Mouse (Mus musculus) neural tube, embryonic 11.5 days (tissue): ENCODE results near the gene Trim72. TPM values are rescaled to one million over a fixed set of nuclear protein-coding genes. Genes with fewer than 3 reads are reported as not detected.

Source experiments
- ATAC-seq: fragments of 200-750 bp; cut with Nextera tagmentation; 2 replicates; pipeline ENCODE4 v1.8.0; 2017; ENCODE audit warnings: moderate number of reproducible peaks, mild to moderate bottlenecking, moderate TSS enrichment, moderate library complexity; ENCODE audit not compliant: insufficient read depth, low FRiP score, low TSS enrichment
- DNase-seq: peaks from one replicate; pipeline ENCODE4 v3.0.0-alpha.2; 2015; ENCODE audit warnings: low spot score
- H3K27ac ChIP-seq: fragments of 300-500 bp; sonication (generic); 2 replicates; pipeline ENCODE4 v1.5.1; 2014; ENCODE audit warnings: low read depth, mild to moderate bottlenecking, low read length
- H3K27me3 ChIP-seq: fragments of 300-500 bp; sonication (generic); 2 replicates; pipeline ENCODE4 v1.6.1; 2014; ENCODE audit warnings: mild to moderate bottlenecking, low read length, mixed read lengths; ENCODE audit not compliant: control insufficient read depth, insufficient read depth
- H3K36me3 ChIP-seq: fragments of 300-500 bp; sonication (generic); 2 replicates; pipeline ENCODE4 v1.6.1; 2014; ENCODE audit warnings: mild to moderate bottlenecking, low read length, moderate library complexity, mixed read lengths; ENCODE audit not compliant: control insufficient read depth, insufficient read depth
- H3K4me1 ChIP-seq: fragments of 300-500 bp; sonication (generic); 2 replicates; pipeline ENCODE4 v1.6.1; 2014; ENCODE audit warnings: low read length, mixed read lengths; ENCODE audit not compliant: control insufficient read depth, insufficient read depth
- H3K4me2 ChIP-seq: fragments of 300-500 bp; sonication (generic); 2 replicates; pipeline ENCODE4 v1.6.1; 2014; ENCODE audit warnings: low read depth, mild to moderate bottlenecking, moderate library complexity
- H3K4me3 ChIP-seq: fragments of 300-500 bp; sonication (generic); 2 replicates; pipeline ENCODE4 v1.5.1; 2014; ENCODE audit warnings: low read depth, low read length
- H3K9ac ChIP-seq: fragments of 300-500 bp; sonication (generic); 2 replicates; pipeline ENCODE4 v1.6.1; 2014; ENCODE audit warnings: mild to moderate bottlenecking, low read length
- H3K9me3 ChIP-seq: fragments of 300-500 bp; sonication (generic); 2 replicates; pipeline ENCODE4 v1.6.1; 2016; ENCODE audit warnings: low read length; ENCODE audit not compliant: control insufficient read depth
- WGBS: fragments of 180-500 bp; shearing (Covaris S2); extraction: QIAGEN DNeasy Blood & Tissue Kit; methylation state at CpG from one replicate; pipeline ENCODE4 v1.1.7; 2014; 5-methylcytosine and 5-hydroxymethylcytosine counted together
- polyA plus RNA-seq: library from polyadenylated mRNA; unstranded; fragments of >200 nt; fragmentation: Nextera tagmentation; extraction: Ambion mirVana; gene quantifications from 2 replicates; pipeline ENCODE4 v1.2.1, GENCODE M21; 2014

Gene Trim72
- polyA plus RNA-seq: not detected in 2 replicates

DNA sequence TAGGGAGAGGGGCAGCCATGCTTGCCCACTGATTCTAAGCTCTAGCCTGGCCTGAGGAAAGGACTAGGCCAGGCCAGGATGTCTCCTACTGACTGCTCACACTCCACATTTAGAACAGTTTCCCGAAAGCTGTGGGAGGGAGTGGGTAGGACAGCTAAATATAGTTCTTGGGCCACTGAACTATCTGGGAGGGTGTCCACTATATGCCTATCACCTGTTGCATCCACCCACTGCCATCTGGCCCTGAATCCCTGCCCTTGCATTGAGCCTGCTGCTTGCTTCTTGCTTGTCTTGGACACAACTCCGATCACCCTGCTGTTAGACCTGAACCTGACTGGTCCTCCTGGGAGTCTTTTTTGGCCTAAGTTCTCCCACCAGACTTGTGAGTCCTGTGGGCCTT is at the start of gene Trim72:
TSS of gene Trim72 (plus strand) at position 262 of the 400 bp plus-strand sequence.
- no peak for DNase-seq
- Histone ChIP-seq H3K4me2 (peak within 1 kb of the TSS; percentile 17; the same call in 1 of the 2 replicates), H3K27ac (no peak within 1 kb of the TSS), H3K9ac (no peak within 1 kb of the TSS), H3K4me1 (no peaks in the 10 kb centered on the region), H3K4me3 (no peak within 1 kb of the TSS), H3K36me3 (no peaks in the 10 kb centered on the region), H3K9me3 (no peaks in the 10 kb centered on the region), H3K27me3 (no peaks in the 10 kb centered on the region)
- ATAC-seq: no peak
- WGBS: 86% methylated on average over 2 of the region's 2 CpGs

DNA sequence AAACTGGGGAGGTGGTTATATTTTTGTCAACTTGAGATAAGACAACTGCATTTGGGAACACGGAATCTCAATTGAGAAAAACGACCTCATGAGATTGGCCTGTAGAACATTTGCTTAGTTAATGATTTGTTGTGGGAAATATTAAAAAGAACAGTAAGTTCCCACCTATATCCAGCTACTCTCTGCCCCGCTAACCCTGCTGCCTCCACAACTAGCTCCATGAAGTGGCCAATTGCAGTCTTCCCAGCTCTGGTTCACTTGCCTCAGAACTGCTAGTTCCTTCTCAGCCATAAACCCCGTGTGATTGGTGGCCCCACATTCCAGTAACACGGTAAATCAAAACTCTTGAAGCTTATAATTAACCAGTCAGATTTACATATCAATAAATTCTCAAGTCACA is 44.4 kb upstream of the Trim72 start:
- ATAC-seq: no peak
- Histone ChIP-seq H3K4me3 (no peak overlapping the region), H3K36me3 (no peaks in the 10 kb centered on the region), H3K27ac (no peak overlapping the region), H3K27me3 (no peaks in the 10 kb centered on the region), H3K4me1 (no peaks in the 10 kb centered on the region), H3K4me2 (no peak overlapping the region), H3K9ac (no peak overlapping the region), H3K9me3 (no peaks in the 10 kb centered on the region)
- no peak for DNase-seq
- WGBS: 73% methylated on average over 5 of the region's 5 CpGs

DNA sequence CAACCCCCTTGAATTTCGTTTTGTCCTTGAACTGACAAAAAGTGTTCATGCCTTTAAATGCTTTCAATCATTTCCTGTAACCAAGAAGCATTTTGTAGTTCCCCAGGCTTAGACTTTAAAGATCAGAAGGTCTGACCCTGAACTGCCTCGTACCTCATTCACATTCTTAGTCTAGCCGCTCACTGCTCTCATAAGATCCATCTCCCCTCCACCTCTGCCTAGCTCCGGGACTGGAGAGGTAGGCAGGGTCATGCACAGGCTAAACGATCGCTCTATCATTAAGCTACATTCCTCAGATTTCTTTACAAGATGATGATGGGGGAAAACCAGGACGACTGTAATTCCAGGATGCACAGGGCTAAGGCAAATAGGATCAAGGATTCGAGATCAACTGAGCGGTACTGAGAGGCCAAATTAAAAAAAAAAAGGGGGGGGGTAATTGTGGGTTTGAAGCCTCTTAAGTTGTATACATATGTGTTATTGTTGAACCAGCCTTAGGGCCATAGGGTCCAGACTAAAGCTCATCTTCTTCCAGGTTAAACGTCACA is 37.3 kb upstream of the Trim72 start:
- Histone ChIP-seq H3K9me3 (no peaks in the 10 kb centered on the region), H3K4me2 (peak overlapping the region; percentile 74), H3K27ac (peak overlapping the region; percentile 89), H3K4me3 (peak overlapping the region; percentile 88), H3K9ac (peak overlapping the region; percentile 100), H3K36me3 (peaks cover 4% of the 10 kb centered on the region), H3K4me1 (peaks cover 9% of the 10 kb centered on the region; the same call in 1 of the 2 replicates), H3K27me3 (no peaks in the 10 kb centered on the region)
- ATAC-seq: no peak; the same call in none of the 2 replicates
- 13% methylated on average over 10 of the region's 10 CpGs for WGBS
- DNase-seq: peak; percentile 13

DNA sequence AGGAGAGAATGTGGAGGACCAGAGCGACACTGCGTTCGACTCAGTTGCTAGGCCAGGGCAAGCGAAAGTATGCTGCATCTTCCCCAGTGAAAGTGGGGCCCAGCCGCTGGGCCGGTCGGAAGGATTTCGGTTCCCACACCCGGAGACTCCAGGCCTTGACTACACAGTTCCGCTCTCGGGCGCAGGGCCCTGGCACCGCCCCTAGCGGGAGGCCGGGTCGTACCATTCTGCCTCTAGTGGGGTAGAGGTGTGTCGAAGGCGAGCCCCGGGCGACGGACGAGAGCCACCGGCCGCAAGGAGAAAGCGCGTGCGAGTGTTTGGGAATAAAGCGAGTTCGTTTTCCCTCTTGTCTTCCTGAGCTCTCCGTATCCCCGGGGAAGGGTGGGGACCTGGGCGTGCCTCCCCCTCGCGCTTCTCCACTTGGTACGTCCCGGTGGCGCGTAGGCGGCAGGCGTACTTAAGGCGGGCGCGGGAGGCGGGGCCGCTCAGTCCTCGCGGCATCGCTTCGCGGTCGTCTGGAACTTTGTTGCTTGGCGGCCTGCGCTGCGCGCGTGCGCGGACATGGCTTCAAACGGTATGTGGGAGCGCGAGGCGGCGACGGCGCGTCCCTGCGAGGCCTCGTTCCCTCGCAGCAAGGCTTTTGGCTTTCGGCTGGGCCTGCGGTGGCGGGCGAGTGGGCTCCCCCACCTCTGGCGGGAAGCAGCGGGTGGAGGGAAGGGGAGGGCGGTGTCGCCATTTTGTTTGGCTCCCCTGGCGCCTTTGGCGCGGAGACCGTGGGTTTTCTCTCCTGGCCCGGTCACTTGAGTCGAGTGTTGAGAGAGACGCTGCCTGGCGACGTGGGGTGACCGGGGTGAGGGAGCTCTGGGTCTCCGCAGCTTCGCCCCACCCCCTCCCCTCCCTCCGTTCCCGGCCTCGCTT is 36.5 kb upstream of the Trim72 start, which contains the start of gene Fus:
TSS of gene Fus (plus strand) at position 454 of the 918 bp plus-strand sequence.
- Histone ChIP-seq H3K27ac (peak within 1 kb of the TSS; percentile 89), H3K9me3 (no peaks in the 10 kb centered on the region), H3K4me3 (peak within 1 kb of the TSS; percentile 88), H3K4me2 (peak within 1 kb of the TSS; percentile 95), H3K4me1 (peaks cover 9% of the 10 kb centered on the region; the same call in 1 of the 2 replicates), H3K27me3 (no peaks in the 10 kb centered on the region), H3K36me3 (peaks cover 12% of the 10 kb centered on the region), H3K9ac (peak within 1 kb of the TSS; percentile 100)
- WGBS: under 1% methylated on average over 81 of the region's 92 CpGs
- DNase-seq (peak; percentile 95), ATAC-seq (peak; percentile 95)

DNA sequence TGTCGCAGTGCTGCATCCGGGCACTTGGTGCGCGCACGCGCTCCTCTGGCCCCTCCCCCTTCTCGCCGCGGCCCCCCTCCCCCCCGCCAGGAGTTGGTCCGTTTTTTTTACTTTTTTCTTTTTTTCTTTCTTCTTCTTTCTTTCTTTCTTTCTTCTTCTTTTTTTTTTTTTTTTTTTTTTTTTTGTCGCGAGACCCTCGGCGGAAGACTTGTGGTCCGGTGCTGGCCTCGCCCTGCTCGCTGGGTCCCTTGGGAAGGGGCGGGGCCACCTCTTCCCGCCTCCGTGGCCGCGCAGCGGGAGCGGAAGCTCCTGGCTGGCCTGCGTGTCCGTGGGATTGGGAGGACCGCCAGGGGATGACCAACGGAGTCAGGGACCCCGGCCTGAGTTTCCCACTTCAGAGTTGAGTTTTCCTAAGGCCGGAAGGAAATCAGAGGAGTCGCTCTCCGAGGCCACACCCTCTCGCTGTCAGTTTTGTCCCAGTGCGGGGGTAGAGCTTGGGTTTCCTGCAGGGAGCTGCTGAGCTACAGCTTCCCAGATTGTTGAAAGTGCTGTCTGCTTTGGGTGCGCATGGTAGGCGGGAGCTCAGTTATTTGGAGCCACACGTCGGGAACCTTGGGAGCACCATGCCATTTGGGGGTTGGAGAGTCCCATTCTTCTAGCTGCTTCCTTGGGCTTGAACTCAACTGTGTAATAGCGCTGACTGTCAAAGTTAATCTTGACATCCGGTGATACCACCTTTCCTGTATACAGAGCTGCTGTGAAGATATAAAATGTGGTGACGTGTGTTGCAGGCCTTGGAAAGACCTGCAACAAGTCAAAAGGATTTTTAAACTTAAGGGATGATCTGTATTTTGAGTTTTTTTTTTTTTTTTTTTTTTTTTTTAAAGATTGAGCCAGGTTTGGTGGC is 35.6 kb upstream of the Trim72 start:
- H3K27me3 ChIP-seq: no peaks in the 10 kb centered on the region
- no peaks in the 10 kb centered on the region for H3K9me3 ChIP-seq
- H3K9ac ChIP-seq: peak overlapping the region; percentile 100
- DNase-seq (peak; percentile 86), ATAC-seq (peak; percentile 49)
- WGBS: under 1% methylated on average over 41 of the region's 42 CpGs
- peak overlapping the region; percentile 89 for H3K27ac ChIP-seq
- peak overlapping the region; percentile 88 for H3K4me3 ChIP-seq
- peaks cover 20% of the 10 kb centered on the region for H3K36me3 ChIP-seq
- peak overlapping the region; percentile 95 for H3K4me2 ChIP-seq
- H3K4me1 ChIP-seq: peaks cover 9% of the 10 kb centered on the region; the same call in 1 of the 2 replicates

DNA sequence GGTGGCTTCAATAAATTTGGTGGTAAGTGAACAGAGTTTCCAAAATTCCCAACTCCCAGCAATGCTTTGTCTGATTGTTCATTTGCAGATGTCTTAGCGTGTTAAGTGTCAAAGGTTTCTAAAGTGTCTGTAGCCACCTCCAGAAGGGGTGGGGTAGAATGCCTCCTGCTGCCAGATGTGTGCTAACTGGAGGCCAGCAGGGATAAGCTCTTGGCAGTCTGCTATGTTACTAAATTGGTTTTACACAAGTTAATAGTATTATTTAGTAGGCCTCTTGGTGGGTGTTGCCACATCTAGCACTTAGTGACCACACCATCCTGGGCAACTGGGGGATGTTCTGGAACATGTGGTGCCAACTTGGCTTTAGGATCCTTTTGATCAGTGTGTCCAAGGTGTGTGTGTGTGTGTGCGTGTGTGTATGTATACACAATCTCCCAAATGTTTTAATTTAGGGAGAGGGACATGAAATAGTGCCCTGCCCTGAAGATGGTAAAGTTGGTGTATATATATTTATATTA is 29.3 kb upstream of the Trim72 start:
- ATAC-seq (no peak), DNase-seq (no peak)
- H3K27ac ChIP-seq: no peak overlapping the region
- WGBS: 93% methylated on average over 2 of the region's 2 CpGs
- no peak overlapping the region for H3K9ac ChIP-seq
- H3K4me1 ChIP-seq: no peaks in the 10 kb centered on the region
- H3K36me3 ChIP-seq: peaks cover 43% of the 10 kb centered on the region
- H3K9me3 ChIP-seq: no peaks in the 10 kb centered on the region
- no peaks in the 10 kb centered on the region for H3K27me3 ChIP-seq
- no peak overlapping the region for H3K4me2 ChIP-seq
- H3K4me3 ChIP-seq: no peak overlapping the region

DNA sequence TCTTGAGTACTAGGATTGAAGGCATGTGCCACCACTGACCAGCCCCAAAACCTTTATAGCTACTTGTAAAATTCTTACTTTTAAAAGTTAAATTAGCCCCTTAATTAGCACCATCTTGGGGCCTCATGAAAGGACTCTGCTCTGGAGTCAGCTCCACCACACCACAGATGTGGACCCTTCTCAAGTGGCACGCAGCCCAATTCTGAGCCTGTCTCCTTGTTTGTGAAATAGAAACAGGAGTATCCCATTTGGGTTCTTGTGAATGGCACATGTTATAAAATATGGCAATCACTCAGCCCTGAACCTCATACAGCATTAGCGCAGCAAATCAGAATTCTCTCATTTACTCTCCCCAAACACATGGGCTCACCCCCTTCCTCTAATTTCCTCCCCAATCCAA is 24.9 kb upstream of the Trim72 start:
- H3K36me3 ChIP-seq: peaks cover 42% of the 10 kb centered on the region
- no peak for ATAC-seq
- no peak for DNase-seq
- no peaks in the 10 kb centered on the region for H3K4me1 ChIP-seq
- H3K27me3 ChIP-seq: no peaks in the 10 kb centered on the region
- H3K9ac ChIP-seq: no peak overlapping the region
- no peak overlapping the region for H3K27ac ChIP-seq
- no peak overlapping the region for H3K4me2 ChIP-seq
- no peaks in the 10 kb centered on the region for H3K9me3 ChIP-seq
- WGBS: 93% methylated on average over 2 of the region's 2 CpGs
- H3K4me3 ChIP-seq: no peak overlapping the region

DNA sequence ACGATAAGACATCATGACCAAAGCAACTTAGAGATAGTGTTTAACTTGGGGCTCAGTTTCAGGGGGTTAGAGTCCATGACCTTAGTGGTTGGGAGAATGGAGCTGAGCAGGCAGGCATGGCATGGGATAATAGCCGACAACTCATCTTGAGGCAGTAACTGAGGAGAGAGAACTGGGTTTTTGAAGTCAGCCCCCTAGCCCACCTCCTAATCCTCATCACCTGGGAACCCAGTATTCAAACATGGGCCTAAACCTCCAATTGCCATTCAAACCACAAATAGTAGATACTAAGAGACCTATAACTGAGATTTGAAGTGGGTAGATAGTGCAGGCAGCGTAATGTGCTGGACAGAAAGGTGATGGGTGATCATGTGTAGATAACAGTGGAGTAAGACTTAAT is 23.1 kb upstream of the Trim72 start:
- H3K4me2 ChIP-seq: no peak overlapping the region
- no peaks in the 10 kb centered on the region for H3K9me3 ChIP-seq
- WGBS: 90% methylated on average over 3 of the region's 3 CpGs
- DNase-seq (no peak), ATAC-seq (no peak)
- H3K4me3 ChIP-seq: no peak overlapping the region
- H3K27me3 ChIP-seq: no peaks in the 10 kb centered on the region
- no peak overlapping the region for H3K9ac ChIP-seq
- H3K4me1 ChIP-seq: no peaks in the 10 kb centered on the region
- H3K27ac ChIP-seq: no peak overlapping the region
- peaks cover 36% of the 10 kb centered on the region for H3K36me3 ChIP-seq
